Mouse (Mus musculus) T-cell, adult 66 days (primary cell): ENCODE results near the gene Crebrf. TPM values are rescaled to one million over a fixed set of nuclear protein-coding genes. Genes with fewer than 3 reads are reported as not detected.

Experiments used
- total RNA-seq, 2 experiments: library from RNA; stranded (reverse); gene quantifications; 3 replicates in 1 of 2; 4 replicates in 1 of 2; pipeline ENCODE4 v1.2.4; 2023

The Crebrf gene
- total RNA-seq, result 10 to 100 TPM; 87.8 to 92.6 TPM

DNA sequence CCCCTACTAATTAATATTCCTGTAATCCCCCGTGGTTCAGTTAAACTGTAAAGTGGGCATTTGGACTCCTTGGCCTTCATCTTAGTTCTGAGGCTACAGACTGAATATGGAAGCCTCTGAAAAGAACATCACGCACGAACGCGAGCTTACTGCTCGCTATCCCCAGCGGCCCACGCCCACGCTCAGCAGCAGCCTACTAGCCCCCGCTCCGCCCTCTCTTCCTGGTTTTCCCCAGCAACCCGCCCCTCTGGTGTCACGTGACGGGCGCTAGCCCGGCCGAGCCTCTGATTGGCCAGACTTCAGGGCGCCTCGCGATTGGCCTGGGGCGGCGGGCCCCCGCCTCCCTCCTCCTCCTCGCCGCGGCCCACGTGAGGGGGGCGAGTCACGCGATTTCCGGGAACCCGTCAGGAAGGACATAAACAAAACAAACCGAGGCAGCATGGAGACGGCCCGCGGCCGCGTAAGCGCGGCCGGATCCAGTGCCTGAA is at the start of gene Crebrf:
Gene Crebrf (plus strand): TSS at position 380 of the 488 bp plus-strand sequence.

DNA sequence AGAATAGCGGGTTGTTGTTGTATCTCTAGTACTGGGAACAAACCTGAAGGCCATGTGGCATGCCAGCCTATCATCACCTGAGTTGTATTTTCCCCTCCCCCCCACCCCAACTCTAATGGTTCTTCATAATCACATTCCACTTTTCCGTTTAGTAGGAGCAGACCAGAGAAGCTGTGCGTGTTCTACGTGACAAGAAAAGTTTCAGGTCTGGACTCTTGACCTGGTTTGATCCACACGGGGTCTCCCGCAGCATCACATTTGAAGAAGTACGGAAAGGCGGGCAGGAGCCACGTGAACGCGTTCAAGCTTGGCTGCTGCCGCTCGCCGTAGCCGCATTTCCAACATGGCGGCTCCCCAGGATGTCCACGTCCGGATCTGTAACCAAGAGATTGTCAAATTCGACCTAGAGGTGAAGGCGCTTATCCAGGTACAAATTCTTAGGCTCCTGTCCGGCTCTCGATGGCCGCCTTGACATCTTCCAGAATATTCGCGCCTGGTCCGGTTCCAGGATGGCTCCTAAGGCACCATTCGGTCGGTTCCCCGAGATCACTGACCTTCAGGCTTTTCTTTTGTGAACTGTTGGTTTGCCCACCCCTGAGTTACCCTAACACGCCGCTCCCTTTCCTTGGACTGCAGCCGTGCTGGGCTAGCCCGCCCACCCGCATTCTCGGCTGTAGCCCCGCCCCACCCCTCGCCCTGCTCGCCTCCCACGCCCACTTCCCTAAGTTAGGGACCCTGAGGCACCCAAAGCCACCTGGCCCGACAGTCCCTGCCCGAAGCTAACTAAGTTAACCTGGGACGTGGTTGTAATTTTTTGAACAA is 65.5 kb downstream of the Crebrf start, which contains the start of gene Bnip1:
Gene Bnip1 (plus strand): TSS at position 317 of the 822 bp plus-strand sequence.

Other genes with a start within 250 kb of the Crebrf start
- gene Ergic1, start 154.2 kb upstream of the Crebrf start, total RNA-seq, result 10 to 100 TPM; 34.9 to 36.1 TPM
- gene Dusp1, start 153.5 kb upstream of the Crebrf start, total RNA-seq, result 100 to 1,000 TPM; 352 to 396 TPM
- gene Atp6v0e, start 52.4 kb upstream of the Crebrf start, total RNA-seq, result 10 to 100 TPM; 85.6 to 87.4 TPM
- gene Bnip1, start 65.4 kb downstream of the Crebrf start, total RNA-seq, result 10 to 100 TPM; 32.1 to 35.7 TPM
- not detected for gene Nkx2-5, start 129.4 kb downstream of the Crebrf start, total RNA-seq
- gene Kifc5b, start 201.4 kb downstream of the Crebrf start, total RNA-seq, result 10 to 100 TPM in 1 of 2 experiments, 1 to 10 TPM in 1; 7.4 to 10.4 TPM
- 100 to 1,000 TPM; 126 to 131 TPM for gene Phf1, start 217.4 kb downstream of the Crebrf start, total RNA-seq
- 100 to 1,000 TPM in 1 of 2 experiments, 10 to 100 TPM in 1; 95.6 to 111 TPM for gene Cuta, start 223.9 kb downstream of the Crebrf start, total RNA-seq
- 1 to 10 TPM; 1.3 to 2.1 TPM for gene Syngap1, start 225.6 kb downstream of the Crebrf start, total RNA-seq